Mouse (Mus musculus) liver, embryonic 15.5 days (tissue): ENCODE results near the gene Col26a1. TPM values are rescaled to one million over a fixed set of nuclear protein-coding genes. Genes with fewer than 3 reads are reported as not detected.

Source experiments
- ATAC-seq: fragments of 200-750 bp; cut with Nextera tagmentation; 2 replicates; pipeline ENCODE4 v1.8.0; 2017; ENCODE audit warnings: moderate number of reproducible peaks, mild to moderate bottlenecking, moderate library complexity; ENCODE audit not compliant: insufficient read depth
- H3K27ac ChIP-seq: fragments of 300-500 bp; sonication (generic); replicated peaks from 2 replicates; pipeline ENCODE4 v1.5.1; 2015; ENCODE audit warnings: mild to moderate bottlenecking, inconsistent platforms
- H3K27me3 ChIP-seq: fragments of 300-500 bp; sonication (generic); 2 replicates; pipeline ENCODE4 v1.6.1; 2015; ENCODE audit warnings: mild to moderate bottlenecking, inconsistent platforms
- H3K36me3 ChIP-seq: fragments of 300-500 bp; sonication (generic); replicated peaks from 2 replicates; pipeline ENCODE4 v1.6.1; 2015; ENCODE audit warnings: moderate library complexity, mild to moderate bottlenecking, inconsistent platforms
- H3K4me1 ChIP-seq: fragments of 300-500 bp; sonication (generic); replicated peaks from 2 replicates; pipeline ENCODE4 v1.6.1; 2015; ENCODE audit warnings: inconsistent platforms
- H3K4me2 ChIP-seq: fragments of 300-500 bp; sonication (generic); 2 replicates; pipeline ENCODE4 v1.6.1; 2015; ENCODE audit warnings: moderate library complexity, mild to moderate bottlenecking, inconsistent platforms
- H3K4me3 ChIP-seq: fragments of 300-500 bp; sonication (generic); replicated peaks from 2 replicates; pipeline ENCODE4 v1.5.1; 2015; ENCODE audit warnings: mild to moderate bottlenecking, inconsistent platforms
- H3K9ac ChIP-seq: fragments of 300-500 bp; sonication (generic); 2 replicates; pipeline ENCODE4 v1.6.1; 2015; ENCODE audit warnings: moderate library complexity, mild to moderate bottlenecking, inconsistent platforms
- H3K9me3 ChIP-seq: fragments of 300-500 bp; sonication (generic); replicated peaks from 2 replicates; pipeline ENCODE4 v1.6.1; 2016; ENCODE audit warnings: inconsistent platforms
- WGBS: fragments of 180-500 bp; shearing (Covaris S2); methylation state at CpG from one replicate; pipeline ENCODE4 v1.1.7; 2015; ENCODE audit warnings: mixed read lengths; ENCODE audit not compliant: insufficient replicate concordance; 5-methylcytosine and 5-hydroxymethylcytosine counted together
- polyA plus RNA-seq: library from polyadenylated mRNA; unstranded; fragments of >200 nt; fragmentation: Nextera tagmentation; extraction: Ambion mirVana; gene quantifications from 2 replicates; pipeline ENCODE4 v1.2.1, GENCODE M21; 2015

Col26a1 gene
- 0.85 and 0.93 TPM in 2 replicates for polyA plus RNA-seq

- Histone ChIP-seq H3K4me1 (no peaks in the 10 kb centered on the region), H3K36me3 (no peaks in the 10 kb centered on the region), H3K9ac (no peak within 1 kb of the TSS), H3K4me2 (peak within 1 kb of the TSS; percentile 30), H3K9me3 (no peaks in the 10 kb centered on the region), H3K4me3 (peak within 1 kb of the TSS; percentile 15), H3K27ac (no peak within 1 kb of the TSS), H3K27me3 (peaks cover 40% of the 10 kb centered on the region)
- 2% methylated on average over 44 of the region's 44 CpGs for WGBS
- ATAC-seq = no peak
These were observed at the start of gene Col26a1 for GRCm38 (mm10) chr5:136882788-136883439. Gene Col26a1 (minus strand): TSS chr5:136883209.

- no peaks in the 10 kb centered on the region for H3K36me3 ChIP-seq
- no peak overlapping the region for H3K9ac ChIP-seq
- no peak overlapping the region for H3K27ac ChIP-seq
- no peaks in the 10 kb centered on the region for H3K9me3 ChIP-seq
- ATAC-seq = no peak
- 74% methylated on average over 14 of the region's 14 CpGs for WGBS
- H3K27me3 ChIP-seq = no peaks in the 10 kb centered on the region
- H3K4me3 ChIP-seq = no peak overlapping the region
- no peak overlapping the region for H3K4me2 ChIP-seq
- H3K4me1 ChIP-seq = no peaks in the 10 kb centered on the region; the same call in 1 of the 2 replicates
These were observed 48.9 kb upstream of the Col26a1 start for GRCm38 (mm10) chr5:136931896-136932295.

GRCm38 (mm10) chr5:136929073-136929472, 46.1 kb upstream of the Col26a1 start:
- no peaks in the 10 kb centered on the region; the same call in 1 of the 2 replicates for H3K4me1 ChIP-seq
- no peaks in the 10 kb centered on the region for H3K36me3 ChIP-seq
- no peak overlapping the region for H3K4me3 ChIP-seq
- no peaks in the 10 kb centered on the region for H3K27me3 ChIP-seq
- H3K4me2 ChIP-seq = no peak overlapping the region
- no peaks in the 10 kb centered on the region for H3K9me3 ChIP-seq
- H3K27ac ChIP-seq = no peak overlapping the region
- WGBS = 22% methylated on average over 4 of the region's 4 CpGs
- no peak overlapping the region for H3K9ac ChIP-seq
- peak; percentile 55 for ATAC-seq

- no peak for ATAC-seq
- H3K4me3 ChIP-seq = no peak overlapping the region
- no peak overlapping the region for H3K27ac ChIP-seq
- no peak overlapping the region for H3K4me2 ChIP-seq
- no peaks in the 10 kb centered on the region for H3K9me3 ChIP-seq
- no peaks in the 10 kb centered on the region for H3K27me3 ChIP-seq
- no peaks in the 10 kb centered on the region for H3K36me3 ChIP-seq
- H3K9ac ChIP-seq = no peak overlapping the region
- H3K4me1 ChIP-seq = peaks cover 17% of the 10 kb centered on the region
- WGBS = 61% methylated on average over 7 of the region's 7 CpGs
These were observed 40.9 kb upstream of the Col26a1 start for GRCm38 (mm10) chr5:136923751-136924478.

GRCm38 (mm10) chr5:136922830-136923229, 39.8 kb upstream of the Col26a1 start:
- H3K36me3 ChIP-seq = no peaks in the 10 kb centered on the region
- no peak overlapping the region for H3K9ac ChIP-seq
- H3K4me1 ChIP-seq = peaks cover 22% of the 10 kb centered on the region
- ATAC-seq = no peak
- no peaks in the 10 kb centered on the region for H3K27me3 ChIP-seq
- H3K27ac ChIP-seq = no peak overlapping the region
- no peaks in the 10 kb centered on the region for H3K9me3 ChIP-seq
- 72% methylated on average over 9 of the region's 9 CpGs for WGBS
- H3K4me2 ChIP-seq = no peak overlapping the region
- H3K4me3 ChIP-seq = no peak overlapping the region

- ATAC-seq = peak; percentile 29; the same call in 1 of the 2 replicates
- WGBS = 17% methylated on average over 18 of the region's 18 CpGs
- Histone ChIP-seq H3K27me3 (no peaks in the 10 kb centered on the region), H3K9ac (peak overlapping the region; percentile 50), H3K36me3 (no peaks in the 10 kb centered on the region), H3K4me3 (peak overlapping the region; percentile 62), H3K4me2 (peak overlapping the region; percentile 90), H3K4me1 (peaks cover 22% of the 10 kb centered on the region), H3K9me3 (no peaks in the 10 kb centered on the region), H3K27ac (no peak overlapping the region)
These were observed 36.7 kb upstream of the Col26a1 start for GRCm38 (mm10) chr5:136919546-136920301.

GRCm38 (mm10) chr5:136918655-136919472, 35.9 kb upstream of the Col26a1 start:
- ATAC-seq = peak; percentile 84
- Histone ChIP-seq H3K4me3 (peak overlapping the region; percentile 62), H3K9ac (peak overlapping the region; percentile 50), H3K4me2 (peak overlapping the region; percentile 90), H3K27me3 (no peaks in the 10 kb centered on the region), H3K27ac (peak overlapping the region; percentile 24; the same call in 1 of the 2 replicates), H3K9me3 (no peaks in the 10 kb centered on the region), H3K4me1 (peaks cover 21% of the 10 kb centered on the region), H3K36me3 (no peaks in the 10 kb centered on the region)
- 3% methylated on average over 38 of the region's 38 CpGs for WGBS

- H3K4me3 ChIP-seq = no peak overlapping the region
- ATAC-seq = no peak
- no peaks in the 10 kb centered on the region for H3K9me3 ChIP-seq
- no peaks in the 10 kb centered on the region for H3K27me3 ChIP-seq
- no peak overlapping the region for H3K27ac ChIP-seq
- WGBS = 85% methylated on average over 8 of the region's 8 CpGs
- H3K4me2 ChIP-seq = no peak overlapping the region
- H3K36me3 ChIP-seq = no peaks in the 10 kb centered on the region
- peaks cover 19% of the 10 kb centered on the region for H3K4me1 ChIP-seq
- H3K9ac ChIP-seq = no peak overlapping the region
These were observed 34.7 kb upstream of the Col26a1 start for GRCm38 (mm10) chr5:136917613-136918242.

- H3K9me3 ChIP-seq = no peaks in the 10 kb centered on the region
- H3K36me3 ChIP-seq = no peaks in the 10 kb centered on the region
- no peak overlapping the region for H3K4me2 ChIP-seq
- no peaks in the 10 kb centered on the region for H3K27me3 ChIP-seq
- H3K4me1 ChIP-seq = peaks cover 8% of the 10 kb centered on the region
- no peak for ATAC-seq
- H3K9ac ChIP-seq = no peak overlapping the region
- no peak overlapping the region for H3K4me3 ChIP-seq
- H3K27ac ChIP-seq = no peak overlapping the region
- WGBS = 64% methylated on average over 3 of the region's 3 CpGs
These were observed 31.2 kb upstream of the Col26a1 start for GRCm38 (mm10) chr5:136914183-136914582.
